Mouse (Mus musculus) neural tube, embryonic 11.5 days (tissue): ENCODE results near the gene Aif1. TPM values are rescaled to one million over a fixed set of nuclear protein-coding genes. Genes with fewer than 3 reads are reported as not detected.

Source experiments
- ATAC-seq: fragments of 200-750 bp; cut with Nextera tagmentation; 2 replicates; pipeline ENCODE4 v1.8.0; 2017; ENCODE audit warnings: moderate number of reproducible peaks, mild to moderate bottlenecking, moderate TSS enrichment, moderate library complexity; ENCODE audit not compliant: insufficient read depth, low FRiP score, low TSS enrichment
- DNase-seq: peaks from one replicate; pipeline ENCODE4 v3.0.0-alpha.2; 2015; ENCODE audit warnings: low spot score
- H3K27ac ChIP-seq: fragments of 300-500 bp; sonication (generic); 2 replicates; pipeline ENCODE4 v1.5.1; 2014; ENCODE audit warnings: low read depth, mild to moderate bottlenecking, low read length
- H3K27me3 ChIP-seq: fragments of 300-500 bp; sonication (generic); 2 replicates; pipeline ENCODE4 v1.6.1; 2014; ENCODE audit warnings: mild to moderate bottlenecking, low read length, mixed read lengths; ENCODE audit not compliant: control insufficient read depth, insufficient read depth
- H3K36me3 ChIP-seq: fragments of 300-500 bp; sonication (generic); 2 replicates; pipeline ENCODE4 v1.6.1; 2014; ENCODE audit warnings: mild to moderate bottlenecking, low read length, moderate library complexity, mixed read lengths; ENCODE audit not compliant: control insufficient read depth, insufficient read depth
- H3K4me1 ChIP-seq: fragments of 300-500 bp; sonication (generic); 2 replicates; pipeline ENCODE4 v1.6.1; 2014; ENCODE audit warnings: low read length, mixed read lengths; ENCODE audit not compliant: control insufficient read depth, insufficient read depth
- H3K4me2 ChIP-seq: fragments of 300-500 bp; sonication (generic); 2 replicates; pipeline ENCODE4 v1.6.1; 2014; ENCODE audit warnings: low read depth, mild to moderate bottlenecking, moderate library complexity
- H3K4me3 ChIP-seq: fragments of 300-500 bp; sonication (generic); 2 replicates; pipeline ENCODE4 v1.5.1; 2014; ENCODE audit warnings: low read depth, low read length
- H3K9ac ChIP-seq: fragments of 300-500 bp; sonication (generic); 2 replicates; pipeline ENCODE4 v1.6.1; 2014; ENCODE audit warnings: mild to moderate bottlenecking, low read length
- H3K9me3 ChIP-seq: fragments of 300-500 bp; sonication (generic); 2 replicates; pipeline ENCODE4 v1.6.1; 2016; ENCODE audit warnings: low read length; ENCODE audit not compliant: control insufficient read depth
- WGBS: fragments of 180-500 bp; shearing (Covaris S2); extraction: QIAGEN DNeasy Blood & Tissue Kit; methylation state at CpG from one replicate; pipeline ENCODE4 v1.1.7; 2014; 5-methylcytosine and 5-hydroxymethylcytosine counted together
- polyA plus RNA-seq: library from polyadenylated mRNA; unstranded; fragments of >200 nt; fragmentation: Nextera tagmentation; extraction: Ambion mirVana; gene quantifications from 2 replicates; pipeline ENCODE4 v1.2.1, GENCODE M21; 2014

Gene Aif1
- polyA plus RNA-seq, 1 experiment from 2014 or later = 4.1 TPM

- Histone ChIP-seq H3K9me3 (no peaks in the 10 kb centered on the region), H3K4me2 (no peak overlapping the region), H3K4me1 (peaks cover 8% of the 10 kb centered on the region), H3K9ac (no peak overlapping the region), H3K36me3 (peaks cover 76% of the 10 kb centered on the region), H3K4me3 (no peak overlapping the region), H3K27ac (no peak overlapping the region), H3K27me3 (no peaks in the 10 kb centered on the region)
- ATAC-seq = no peak
- 97% methylated on average over 16 of the region's 16 CpGs for WGBS
- DNase-seq = no peak
Measured at GRCm38 (mm10) chr17:35158850-35159593, 16.8 kb downstream of the Aif1 start.

- DNase-seq = no peak
- Histone ChIP-seq H3K27me3 (no peaks in the 10 kb centered on the region), H3K9me3 (no peaks in the 10 kb centered on the region), H3K27ac (no peak overlapping the region), H3K36me3 (peaks cover 89% of the 10 kb centered on the region), H3K4me2 (no peak overlapping the region), H3K4me1 (peaks cover 3% of the 10 kb centered on the region), H3K4me3 (no peak overlapping the region), H3K9ac (no peak overlapping the region)
- 94% methylated on average over 8 of the region's 8 CpGs for WGBS
- no peak for ATAC-seq
Measured at GRCm38 (mm10) chr17:35157661-35158175, 18.1 kb downstream of the Aif1 start.

- Histone ChIP-seq H3K9me3 (no peaks in the 10 kb centered on the region), H3K27ac (no peak overlapping the region), H3K4me3 (no peak overlapping the region), H3K4me1 (no peaks in the 10 kb centered on the region; the same call in 1 of the 2 replicates), H3K4me2 (no peak overlapping the region), H3K9ac (no peak overlapping the region), H3K36me3 (peaks cover 90% of the 10 kb centered on the region), H3K27me3 (no peaks in the 10 kb centered on the region)
- no peak for ATAC-seq
- DNase-seq = no peak
- WGBS = 94% methylated on average over 8 of the region's 8 CpGs
Measured at GRCm38 (mm10) chr17:35157254-35157653, 18.6 kb downstream of the Aif1 start.

DNA sequence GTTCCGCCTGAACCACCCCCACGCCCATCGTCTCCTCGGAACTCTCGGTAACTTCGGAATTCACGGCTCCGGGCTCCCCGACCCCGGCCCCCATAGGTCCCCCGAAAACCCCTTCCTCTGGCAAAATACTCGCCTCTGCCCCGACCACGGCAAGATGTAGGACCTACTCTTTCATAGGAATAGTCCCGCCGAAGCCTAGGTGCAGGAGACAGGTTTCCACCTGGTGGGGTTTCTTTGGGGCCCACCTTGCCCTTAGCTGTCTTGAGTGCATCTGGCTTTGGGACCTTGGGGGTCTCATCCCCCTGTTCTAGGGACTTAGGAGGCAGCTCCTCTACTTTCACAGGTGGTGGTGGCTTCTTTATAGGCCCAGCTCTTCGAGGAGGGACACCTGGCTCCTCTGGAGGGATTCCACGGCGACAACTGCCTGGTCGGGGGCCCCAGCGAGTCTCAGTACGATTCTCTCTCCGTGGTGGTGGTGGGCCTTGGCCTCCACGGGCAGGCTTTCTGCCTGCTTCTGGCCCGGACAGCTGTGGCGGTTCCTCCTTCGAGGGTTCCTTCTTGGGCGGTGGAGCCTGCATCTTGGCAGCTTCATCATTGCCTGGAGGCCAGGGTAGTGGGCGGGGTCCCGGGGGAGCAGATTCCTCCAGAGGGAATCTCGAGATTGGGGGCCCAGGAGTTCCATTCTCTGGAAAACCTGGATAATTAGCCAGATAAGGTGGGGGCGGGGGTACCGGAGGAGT is 19.2 kb downstream of the Aif1 start:
- Histone ChIP-seq H3K4me1 (no peaks in the 10 kb centered on the region), H3K9me3 (no peaks in the 10 kb centered on the region), H3K4me3 (no peak overlapping the region), H3K36me3 (peaks cover 90% of the 10 kb centered on the region), H3K4me2 (no peak overlapping the region), H3K9ac (no peak overlapping the region), H3K27me3 (no peaks in the 10 kb centered on the region), H3K27ac (no peak overlapping the region)
- no peak for DNase-seq
- 92% methylated on average over 33 of the region's 33 CpGs for WGBS
- no peak for ATAC-seq

- no peak for ATAC-seq
- no peak overlapping the region for H3K4me3 ChIP-seq
- DNase-seq = no peak
- no peak overlapping the region for H3K27ac ChIP-seq
- H3K9ac ChIP-seq = no peak overlapping the region
- 94% methylated on average over 12 of the region's 12 CpGs for WGBS
- H3K36me3 ChIP-seq = peaks cover 90% of the 10 kb centered on the region
- H3K27me3 ChIP-seq = no peaks in the 10 kb centered on the region
- no peak overlapping the region for H3K4me2 ChIP-seq
- H3K9me3 ChIP-seq = no peaks in the 10 kb centered on the region
- no peaks in the 10 kb centered on the region for H3K4me1 ChIP-seq
Measured at GRCm38 (mm10) chr17:35155451-35155850, 20.4 kb downstream of the Aif1 start.

GRCm38 (mm10) chr17:35154616-35155015 is 21.3 kb downstream of the Aif1 start:
- H3K4me2 ChIP-seq = no peak overlapping the region
- no peak for ATAC-seq
- H3K9me3 ChIP-seq = no peaks in the 10 kb centered on the region
- 82% methylated on average over 7 of the region's 7 CpGs for WGBS
- no peaks in the 10 kb centered on the region for H3K4me1 ChIP-seq
- H3K4me3 ChIP-seq = no peak overlapping the region
- H3K36me3 ChIP-seq = peaks cover 89% of the 10 kb centered on the region
- no peak overlapping the region for H3K9ac ChIP-seq
- DNase-seq = no peak
- H3K27me3 ChIP-seq = no peaks in the 10 kb centered on the region
- H3K27ac ChIP-seq = no peak overlapping the region

GRCm38 (mm10) chr17:35153931-35154330 is 21.9 kb downstream of the Aif1 start:
- Histone ChIP-seq H3K36me3 (peaks cover 87% of the 10 kb centered on the region), H3K27me3 (no peaks in the 10 kb centered on the region), H3K9me3 (no peaks in the 10 kb centered on the region), H3K4me3 (no peak overlapping the region), H3K9ac (no peak overlapping the region), H3K27ac (no peak overlapping the region), H3K4me2 (no peak overlapping the region), H3K4me1 (no peaks in the 10 kb centered on the region)
- 88% methylated on average over 4 of the region's 4 CpGs for WGBS
- ATAC-seq (no peak), DNase-seq (no peak)

GRCm38 (mm10) chr17:35153077-35153476 is 22.8 kb downstream of the Aif1 start:
- Histone ChIP-seq H3K4me2 (no peak overlapping the region), H3K9me3 (no peaks in the 10 kb centered on the region), H3K4me3 (no peak overlapping the region), H3K36me3 (peaks cover 79% of the 10 kb centered on the region), H3K27ac (no peak overlapping the region), H3K9ac (no peak overlapping the region), H3K4me1 (no peaks in the 10 kb centered on the region), H3K27me3 (no peaks in the 10 kb centered on the region)
- WGBS = 93% methylated on average over 9 of the region's 9 CpGs
- DNase-seq (no peak), ATAC-seq (no peak)
